Mouse (Mus musculus): ENCODE results near the gene Trpm2.
"Not testable (repeated sequence)": the region's sequence is repeated elsewhere in the genome, so short reads cannot be mapped to it uniquely, and the experiment has no call there.

Gene Trpm2

DNA sequence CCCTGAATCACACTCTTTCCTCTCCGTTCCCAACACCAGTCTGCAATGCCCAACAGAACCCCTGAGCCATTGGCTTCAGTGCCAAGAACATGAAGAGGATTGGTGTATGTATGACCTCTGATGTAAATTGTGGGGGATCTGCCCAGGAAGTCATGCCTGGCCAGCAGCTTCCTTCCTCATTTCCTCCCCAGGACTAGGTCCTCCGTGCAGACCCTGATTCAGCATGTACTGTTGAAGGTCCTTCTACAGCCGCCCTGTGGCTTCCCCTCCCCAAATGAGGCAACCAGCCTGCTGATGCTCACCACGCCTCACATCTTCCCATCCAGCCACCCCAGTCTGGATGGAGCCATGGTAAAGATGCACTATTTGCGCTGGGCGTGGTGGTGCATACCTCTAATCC, at the start of gene Trpm2:
TSS of gene Trpm2 (minus strand) at position 83 of the 400 bp plus-strand sequence.
- in situ Hi-C loops (cut with MboI): no loop called here

DNA sequence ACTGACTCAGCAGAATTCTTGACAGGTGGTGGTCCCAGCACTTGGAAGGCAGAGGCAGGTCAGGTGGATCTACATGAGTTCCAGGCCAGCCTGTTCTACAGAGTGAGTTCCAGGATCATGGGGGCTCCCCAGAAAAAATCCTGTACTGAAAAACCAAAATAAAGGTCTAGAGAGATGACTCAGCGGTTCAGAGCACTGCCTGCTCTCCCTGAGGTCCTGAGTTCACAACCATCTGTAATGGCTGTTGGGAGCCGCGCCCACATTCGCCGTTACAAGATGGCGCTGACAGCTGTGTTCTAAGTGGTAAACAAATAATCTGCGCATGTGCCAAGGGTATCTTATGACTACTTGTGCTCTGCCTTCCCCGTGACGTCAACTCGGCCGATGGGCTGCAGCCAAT, 49.6 kb upstream of the Trpm2 start:
- in situ Hi-C loops (cut with MboI): not testable (repeated sequence)

GRCm38 (mm10) chr10:78019291-78019690, 48.9 kb upstream of the Trpm2 start:
- in situ Hi-C loops (cut with MboI): no loop called here

DNA sequence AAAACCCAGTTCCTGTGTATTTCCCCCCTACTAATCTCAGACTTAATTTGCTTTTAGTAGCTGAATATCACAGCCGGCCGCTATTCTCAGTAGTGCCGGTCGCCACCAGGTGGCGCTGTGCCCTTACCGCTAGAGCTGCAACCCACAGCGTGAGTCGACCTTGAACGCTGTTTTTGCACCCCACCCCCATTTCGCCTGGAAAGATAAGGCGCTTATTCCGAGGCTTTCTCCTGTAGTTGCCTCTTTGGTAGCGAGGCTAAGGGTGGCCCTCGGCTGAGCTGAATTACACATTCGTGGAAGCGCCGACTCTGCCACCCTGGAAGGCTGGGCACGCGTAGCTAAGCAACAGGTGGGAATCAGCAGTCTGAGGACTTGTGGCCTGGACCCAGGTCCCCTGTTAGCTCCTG, 48.4 kb upstream of the Trpm2 start:
- in situ Hi-C loops (cut with MboI): no loop called here

DNA sequence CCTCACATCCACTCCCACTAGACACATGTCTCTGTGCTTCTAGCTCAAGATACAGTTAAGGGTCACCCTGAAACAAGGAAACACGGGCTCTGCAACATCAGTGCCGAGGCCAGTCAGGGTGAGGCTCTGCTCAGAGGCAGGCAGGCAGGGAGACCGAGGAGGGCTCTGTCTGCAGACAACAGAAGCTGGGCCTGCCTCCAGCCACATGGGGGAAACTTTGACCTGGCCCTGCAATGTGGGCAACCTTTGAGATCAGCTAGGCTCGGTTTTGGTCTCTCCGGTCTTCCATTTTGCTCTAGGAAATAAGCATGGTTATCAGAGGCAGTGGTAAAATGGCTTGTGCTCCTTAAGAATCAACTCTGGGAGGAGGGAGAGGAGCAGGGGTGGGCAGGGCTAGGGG, 46.0 kb upstream of the Trpm2 start:
- in situ Hi-C loops (cut with MboI): no loop called here

GRCm38 (mm10) chr10:78015489-78015888, 45.1 kb upstream of the Trpm2 start:
- in situ Hi-C loops (cut with MboI): no loop called here

- in situ Hi-C loops (cut with MboI): no loop called here
Observed at GRCm38 (mm10) chr10:78012661-78013495, 42.5 kb upstream of the Trpm2 start.

GRCm38 (mm10) chr10:78011116-78011515, 40.8 kb upstream of the Trpm2 start:
- in situ Hi-C loops (cut with MboI): not testable (repeated sequence)

DNA sequence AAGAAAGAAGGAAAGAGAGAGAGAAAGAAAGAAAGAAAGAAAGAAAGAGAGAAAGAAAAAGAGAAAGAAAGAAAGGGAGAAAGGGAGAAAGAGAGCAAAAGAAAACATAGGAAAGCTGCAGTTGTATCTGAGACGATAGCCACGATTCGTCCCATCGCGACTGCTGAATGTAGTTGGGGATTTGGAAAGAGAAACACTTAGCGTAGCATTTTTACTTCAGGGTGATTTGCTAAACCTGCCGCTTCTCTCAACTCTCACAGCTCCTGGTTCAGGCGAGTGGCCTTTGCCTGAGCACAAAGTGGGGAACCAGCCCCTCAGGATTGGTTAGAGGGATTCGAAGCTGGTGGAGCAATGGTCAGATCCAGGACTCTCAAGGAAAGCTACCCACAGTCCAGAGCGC, 40.0 kb upstream of the Trpm2 start:
- in situ Hi-C loops (cut with MboI): no loop called here

GRCm38 (mm10) chr10:78009945-78010293, 39.6 kb upstream of the Trpm2 start, which contains the start of gene Pfkl:
Gene Pfkl (minus strand): TSS chr10:78010083.
- in situ Hi-C loops (cut with MboI): no loop called here

GRCm38 (mm10) chr10:78009184-78009944, 39.0 kb upstream of the Trpm2 start:
- in situ Hi-C loops (cut with MboI): no loop called here

- in situ Hi-C loops (cut with MboI): no loop called here
Observed at GRCm38 (mm10) chr10:78008169-78008568, 37.8 kb upstream of the Trpm2 start.

GRCm38 (mm10) chr10:78007203-78007602, 36.8 kb upstream of the Trpm2 start:
- in situ Hi-C loops (cut with MboI): no loop called here

DNA sequence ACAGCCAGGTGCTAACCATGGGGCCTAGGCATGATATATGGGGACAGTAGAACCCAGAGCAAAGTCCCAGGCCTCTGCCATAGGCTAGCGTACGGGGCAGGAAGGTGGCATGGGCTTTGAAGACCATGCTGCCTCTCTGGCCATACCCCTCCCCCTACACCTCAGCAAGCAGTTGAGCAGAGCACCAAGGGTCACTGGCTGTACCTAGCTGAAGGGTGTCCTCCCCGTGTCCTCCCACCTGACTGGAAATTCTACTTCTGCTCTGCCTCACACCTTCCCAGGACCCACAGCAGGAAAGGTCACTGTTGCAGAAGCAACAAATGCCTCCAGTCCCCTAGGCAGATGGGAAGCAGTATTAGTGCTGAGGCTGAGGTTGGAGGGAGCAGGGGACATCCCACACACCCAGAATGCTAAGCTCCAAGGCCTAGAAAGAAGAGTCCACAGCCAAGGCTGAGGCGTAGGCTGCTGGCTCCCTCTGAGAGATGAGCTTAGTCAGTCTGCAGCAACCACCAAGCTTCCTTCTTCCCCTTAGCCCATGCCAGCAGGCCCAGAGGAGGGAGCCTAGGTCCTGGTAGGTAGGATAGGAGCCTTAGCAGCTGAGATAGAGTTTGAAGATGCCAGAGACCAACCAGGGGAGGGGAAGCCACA, 35.6 kb upstream of the Trpm2 start:
- in situ Hi-C loops (cut with MboI): no loop called here

DNA sequence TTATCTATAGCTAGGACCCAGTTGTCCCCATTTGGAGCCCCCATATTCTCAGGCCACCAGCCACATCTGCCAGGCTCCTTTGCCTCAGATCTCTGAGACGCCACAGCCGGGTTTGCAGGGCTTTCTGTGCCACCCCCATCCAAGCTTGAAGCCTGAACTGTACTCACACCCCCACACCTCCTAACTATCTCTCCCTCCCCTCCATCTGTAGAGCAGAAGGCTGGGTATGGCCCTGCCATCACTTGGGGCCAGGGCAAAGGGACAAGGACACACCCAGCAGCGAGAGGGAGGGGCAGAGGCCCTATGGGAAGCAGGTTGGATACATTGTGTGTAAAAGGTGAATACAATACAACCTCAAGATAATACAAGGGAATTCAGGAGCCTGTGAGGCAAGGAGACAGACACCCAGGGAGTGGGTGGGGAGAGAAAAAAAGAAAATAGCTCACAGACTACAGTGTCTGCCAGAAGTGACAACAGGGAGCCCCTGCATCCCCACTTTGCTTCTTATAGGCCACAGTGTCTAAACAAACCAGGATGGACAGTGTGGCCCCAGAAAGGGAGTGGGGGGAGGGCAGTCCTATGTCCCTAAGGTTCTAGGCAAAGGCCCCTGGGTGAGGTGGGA, 34.2 kb upstream of the Trpm2 start:
- in situ Hi-C loops (cut with MboI): no loop called here

- in situ Hi-C loops (cut with MboI): no loop called here
Observed at GRCm38 (mm10) chr10:78002316-78002715, 32.0 kb upstream of the Trpm2 start.

GRCm38 (mm10) chr10:78001796-78002195, 31.4 kb upstream of the Trpm2 start:
- in situ Hi-C loops (cut with MboI): no loop called here

- in situ Hi-C loops (cut with MboI): no loop called here
Observed at GRCm38 (mm10) chr10:78000200-78000599, 29.8 kb upstream of the Trpm2 start.

GRCm38 (mm10) chr10:77995639-77996038, 25.3 kb upstream of the Trpm2 start:
- in situ Hi-C loops (cut with MboI): no loop called here

DNA sequence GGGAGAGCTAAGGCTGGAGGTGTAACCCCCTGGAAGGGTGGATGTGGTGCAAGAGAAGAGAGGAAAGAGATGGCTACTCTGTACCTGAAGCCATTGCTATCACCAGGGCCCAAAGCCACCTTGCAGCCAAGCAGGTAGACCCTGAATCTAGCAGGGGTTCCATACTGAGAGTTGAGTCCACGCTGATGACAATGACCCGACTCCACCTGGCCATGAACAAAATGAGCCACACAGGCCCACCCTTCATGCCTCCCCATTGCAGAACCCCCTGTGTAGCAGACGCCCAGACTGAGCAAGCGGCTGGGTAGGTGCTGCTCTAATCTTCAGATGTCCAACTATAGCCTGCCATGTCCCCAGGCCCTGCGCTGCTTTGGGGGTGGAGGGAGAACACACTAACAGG, 15.4 kb upstream of the Trpm2 start:
- in situ Hi-C loops (cut with MboI): no loop called here

DNA sequence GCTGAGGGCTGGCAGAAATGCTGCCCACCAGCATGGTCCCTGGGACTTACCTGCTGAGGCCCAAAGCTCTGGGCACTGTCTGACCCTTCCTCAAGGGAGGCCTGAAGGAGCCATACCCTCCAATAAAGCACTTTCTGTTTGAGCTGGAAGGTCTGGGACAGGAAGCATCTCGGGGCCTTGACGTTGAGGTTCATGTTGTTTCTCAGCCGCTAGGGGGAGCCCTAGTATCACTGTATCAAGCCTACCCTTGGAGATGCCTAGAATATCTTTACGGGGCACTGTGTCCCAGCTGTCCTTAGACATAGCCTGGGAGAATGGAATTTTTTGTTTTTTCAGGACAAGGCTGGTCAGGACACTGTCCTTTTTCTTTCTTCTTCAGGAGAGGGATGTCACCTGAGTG, 14.3 kb upstream of the Trpm2 start:
- in situ Hi-C loops (cut with MboI): no loop called here

Data from mature B cell (primary cell).